Mouse (Mus musculus) testis, adult 2 months (tissue): Measurements from ENCODE around the gene Tbx19. TPM values are rescaled to one million over a fixed set of nuclear protein-coding genes. Genes with fewer than 3 reads are reported as not detected.

ENCODE experiments used
- H3K27ac ChIP-seq: fragments of 200-500 bp; 2 replicates; pipeline ENCODE4 v1.5.1; 2012; ENCODE audit warnings: low read depth, low read length; ENCODE audit not compliant: control insufficient read depth, insufficient read depth
- H3K27me3 ChIP-seq: fragments of 200-500 bp; 2 replicates; pipeline ENCODE4 v1.6.1; 2012; ENCODE audit warnings: mild to moderate bottlenecking, low read length, moderate library complexity; ENCODE audit not compliant: control insufficient read depth, insufficient read depth
- H3K36me3 ChIP-seq: fragments of 200-500 bp; 2 replicates; pipeline ENCODE4 v1.6.1; 2012; ENCODE audit warnings: mild to moderate bottlenecking, low read length; ENCODE audit not compliant: control insufficient read depth, insufficient read depth
- H3K4me1 ChIP-seq: fragments of 200-500 bp; 2 replicates; pipeline ENCODE4 v1.6.1; 2012; ENCODE audit warnings: low read length; ENCODE audit not compliant: control insufficient read depth, insufficient read depth
- H3K4me3 ChIP-seq: fragments of 200-500 bp; 2 replicates; pipeline ENCODE4 v1.5.1; 2012; ENCODE audit warnings: low read depth, mild to moderate bottlenecking, low read length, moderate library complexity, mixed read lengths; ENCODE audit not compliant: control insufficient read depth
- CTCF ChIP-seq: fragments of 200-500 bp; IDR thresholded peaks from 2 replicates; pipeline ENCODE4 v1.5.1; 2012; ENCODE audit warnings: low read depth, mild to moderate bottlenecking, inconsistent platforms, low read length, moderate library complexity; ENCODE audit not compliant: control insufficient read depth, insufficient read depth, insufficient replicate concordance
- POLR2A ChIP-seq: fragments of 200-500 bp; IDR thresholded peaks from 2 replicates; pipeline ENCODE4 v1.6.1; 2012; ENCODE audit warnings: low read depth, mild to moderate bottlenecking, inconsistent platforms, low read length, moderate library complexity; ENCODE audit not compliant: control insufficient read depth
- polyA plus RNA-seq: library from polyadenylated mRNA; depleted of rRNA; stranded (reverse); fragments of >200 nt; gene quantifications from 2 replicates; pipeline ENCODE4 v1.2.3, GENCODE M21; 2012

The Tbx19 gene
- polyA plus RNA-seq, 1 experiment = 21.1 TPM

DNA sequence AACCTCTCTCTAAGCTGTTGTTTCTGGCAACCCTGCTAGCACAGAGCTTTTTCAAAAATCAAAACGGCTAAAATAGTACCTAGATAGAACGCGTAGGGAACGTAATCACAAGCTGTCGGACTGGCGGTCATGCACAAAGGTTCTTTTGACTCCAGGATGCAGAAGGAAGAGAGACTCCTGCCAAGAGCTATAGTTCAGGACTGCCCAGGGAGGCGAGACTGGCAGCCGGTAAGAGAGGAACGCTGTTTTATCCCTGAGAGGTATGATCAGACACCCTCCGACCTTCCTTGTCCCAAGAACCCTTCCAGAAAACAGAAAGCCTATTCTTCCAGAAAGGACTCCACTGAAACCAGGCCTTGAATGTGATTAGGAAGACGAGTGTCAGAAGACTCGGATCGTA is 31.0 kb upstream of the Tbx19 start:
- TF ChIP-seq POLR2A (no peak), CTCF (no peak)
- H3K4me1 ChIP-seq = peaks cover 7% of the 10 kb centered on the region
- no peak overlapping the region for H3K4me3 ChIP-seq
- no peaks in the 10 kb centered on the region for H3K27me3 ChIP-seq
- no peaks in the 10 kb centered on the region for H3K36me3 ChIP-seq
- H3K27ac ChIP-seq = no peak overlapping the region

DNA sequence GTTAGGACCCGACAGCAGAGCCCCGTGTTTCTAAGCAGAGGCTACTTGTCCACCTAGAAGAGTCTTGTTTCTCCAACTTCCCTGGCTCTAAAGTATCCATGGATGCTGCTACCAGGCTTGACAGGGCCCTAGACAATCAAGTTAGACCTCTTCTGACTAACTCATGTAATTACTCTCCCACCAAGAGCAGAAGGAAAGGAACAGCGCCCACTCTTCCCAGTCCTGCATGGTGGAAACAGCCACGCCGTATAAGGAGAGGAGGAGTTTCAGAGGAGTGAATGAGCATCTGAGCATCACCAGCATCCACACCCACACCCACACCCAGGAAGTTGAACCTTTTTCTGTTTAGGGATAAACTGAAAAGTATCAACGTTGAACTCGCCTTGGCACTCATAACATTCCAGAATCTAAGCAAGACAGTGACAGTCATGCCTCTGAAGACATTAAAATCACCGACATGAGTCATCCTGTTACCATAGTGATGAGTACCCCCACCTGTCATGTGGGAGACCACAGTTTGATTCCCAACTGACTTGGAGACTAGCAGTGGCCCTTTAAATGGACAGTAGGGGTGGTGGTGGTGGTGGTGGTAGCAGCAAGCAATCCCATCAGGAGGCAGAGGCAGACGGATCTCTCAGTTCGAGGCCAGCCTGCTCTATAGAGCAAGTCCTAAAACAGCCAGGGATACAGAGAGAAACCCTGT is 30.1 kb upstream of the Tbx19 start:
- Histone ChIP-seq H3K36me3 (no peaks in the 10 kb centered on the region), H3K27me3 (no peaks in the 10 kb centered on the region), H3K4me3 (no peak overlapping the region), H3K27ac (no peak overlapping the region), H3K4me1 (peaks cover 7% of the 10 kb centered on the region)
- TF ChIP-seq CTCF = no peak
- no peak for TF ChIP-seq POLR2A

DNA sequence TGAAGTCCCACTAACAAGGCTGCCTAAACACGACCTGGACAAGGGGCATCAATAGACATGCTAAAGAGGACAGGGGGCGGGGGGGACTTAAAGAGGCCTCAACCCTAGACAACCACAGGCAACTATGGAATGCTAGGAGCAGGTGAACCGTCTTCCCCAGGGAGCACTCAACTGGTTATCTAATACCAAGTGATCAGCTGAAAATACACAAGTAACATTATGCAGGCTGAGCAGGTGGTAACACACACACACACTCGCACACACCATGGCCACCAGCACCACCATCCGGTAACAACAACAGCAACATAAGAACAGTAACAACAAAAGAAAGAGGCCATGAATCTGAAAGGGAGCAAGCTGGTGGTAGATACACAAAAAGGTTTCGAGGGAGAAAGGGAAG is 29.5 kb upstream of the Tbx19 start:
- Histone ChIP-seq H3K27me3 (no peaks in the 10 kb centered on the region), H3K36me3 (no peaks in the 10 kb centered on the region), H3K27ac (no peak overlapping the region), H3K4me3 (no peak overlapping the region), H3K4me1 (peaks cover 7% of the 10 kb centered on the region)
- TF ChIP-seq POLR2A (no peak), CTCF (no peak)

DNA sequence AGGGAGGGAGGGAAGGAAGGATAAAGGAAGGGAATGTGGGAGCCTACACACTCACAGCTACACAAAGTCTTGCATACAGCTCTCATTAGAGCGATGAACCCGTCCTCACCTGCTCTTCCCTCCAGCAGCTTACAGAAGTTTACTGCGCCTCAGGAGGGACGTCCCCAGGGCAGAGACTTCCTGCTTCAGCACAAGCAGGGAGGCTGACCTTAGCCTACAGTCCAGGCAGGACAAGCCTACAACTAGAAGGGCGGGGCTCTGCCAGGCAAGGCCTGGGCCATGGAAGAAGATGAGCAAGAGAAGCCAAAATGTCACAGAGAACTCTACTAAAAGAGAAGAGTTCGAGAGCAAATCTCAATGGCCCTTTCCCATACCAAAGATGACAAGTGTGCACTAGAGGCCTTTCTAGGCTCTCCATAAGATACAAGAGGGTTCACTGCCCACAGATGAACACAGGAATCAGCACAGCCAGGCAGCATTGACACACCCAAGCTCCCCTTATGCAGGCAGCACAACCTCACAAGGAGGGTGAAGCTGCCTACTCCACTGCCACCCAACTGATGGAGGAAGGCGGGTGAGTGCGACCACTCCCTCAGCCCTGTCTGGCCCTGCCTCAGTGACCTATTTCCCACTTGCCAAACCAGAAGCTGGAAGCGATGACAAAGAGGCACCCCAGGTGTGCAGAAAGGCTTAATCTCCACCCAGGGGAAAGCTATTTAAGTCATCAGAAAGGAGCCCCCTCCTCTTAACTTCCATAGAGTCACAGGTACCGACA is 28.4 kb upstream of the Tbx19 start:
- Histone ChIP-seq H3K4me1 (peaks cover 4% of the 10 kb centered on the region), H3K27me3 (no peaks in the 10 kb centered on the region), H3K27ac (no peak overlapping the region), H3K36me3 (no peaks in the 10 kb centered on the region), H3K4me3 (peak overlapping the region; percentile 11)
- TF ChIP-seq POLR2A = no peak; the same call in 1 of the 2 replicates
- no peak for TF ChIP-seq CTCF

DNA sequence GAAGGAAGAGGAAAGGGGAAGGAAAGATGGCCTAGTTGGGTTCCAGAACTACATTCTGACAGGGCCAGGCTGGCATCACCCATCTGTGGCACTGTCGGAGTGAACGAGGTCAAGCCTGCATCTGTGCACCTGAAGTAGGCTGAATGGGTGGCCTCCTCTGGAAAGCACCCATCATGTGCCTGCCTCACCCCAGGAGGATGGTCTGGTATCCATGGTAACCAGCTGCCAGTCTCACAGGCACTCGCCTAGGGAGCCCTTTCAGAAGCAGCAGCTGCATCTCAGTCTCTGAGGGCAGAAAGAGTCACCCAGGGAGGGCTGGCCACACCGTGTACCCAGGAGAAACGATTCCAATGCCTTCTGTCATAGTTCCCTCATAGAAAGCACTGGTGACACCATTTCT is 26.8 kb upstream of the Tbx19 start:
- H3K27me3 ChIP-seq = no peaks in the 10 kb centered on the region
- H3K4me3 ChIP-seq = no peak overlapping the region
- TF ChIP-seq POLR2A = 0 out of 2 replicates have a peak, but pooled peaks have one; percentile 23
- no peak for TF ChIP-seq CTCF
- no peaks in the 10 kb centered on the region for H3K36me3 ChIP-seq
- no peak overlapping the region for H3K27ac ChIP-seq
- H3K4me1 ChIP-seq = no peaks in the 10 kb centered on the region; the same call in 1 of the 2 replicates

DNA sequence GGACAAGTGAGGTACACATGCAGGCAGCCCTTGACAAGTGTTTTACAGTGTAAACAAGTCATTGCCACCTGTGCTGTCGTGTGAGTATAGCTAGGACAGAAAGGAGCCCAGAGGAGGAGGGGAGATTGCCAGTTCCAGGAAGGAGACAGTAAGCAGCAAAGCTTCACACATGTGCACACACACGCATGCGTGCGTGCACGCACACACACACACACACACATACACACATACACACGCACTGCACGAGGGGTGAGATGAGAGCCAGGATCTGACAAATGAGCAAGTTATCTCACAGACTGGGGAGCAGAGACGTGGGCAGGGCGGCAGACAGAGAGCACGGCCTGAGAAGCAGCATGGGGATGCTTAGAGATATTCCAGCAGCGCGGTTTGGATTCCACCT is 25.9 kb upstream of the Tbx19 start:
- Histone ChIP-seq H3K4me3 (no peak overlapping the region), H3K36me3 (no peaks in the 10 kb centered on the region), H3K27ac (no peak overlapping the region), H3K27me3 (no peaks in the 10 kb centered on the region), H3K4me1 (no peaks in the 10 kb centered on the region; the same call in 1 of the 2 replicates)
- no peak for TF ChIP-seq CTCF
- TF ChIP-seq POLR2A = no peak

DNA sequence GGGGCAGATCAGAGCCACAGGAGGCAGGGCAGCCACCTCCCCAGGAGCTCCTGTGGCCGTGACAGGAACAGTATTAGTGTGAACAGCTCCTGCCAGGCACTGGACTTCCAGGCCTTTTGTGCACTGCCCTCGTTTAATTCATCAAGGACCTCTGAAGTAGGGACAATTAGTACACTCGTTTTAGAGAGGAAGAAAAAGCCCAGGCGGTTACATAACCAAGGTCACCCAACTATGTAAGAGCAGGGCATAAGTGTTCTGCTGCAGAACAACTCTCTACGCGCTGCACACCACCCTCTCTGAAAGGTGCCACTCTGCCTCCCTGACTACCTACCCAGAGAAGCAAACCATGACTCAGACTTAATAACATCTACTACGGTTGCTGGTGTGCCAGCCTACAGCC is 24.5 kb upstream of the Tbx19 start:
- Histone ChIP-seq H3K27me3 (no peaks in the 10 kb centered on the region), H3K4me1 (no peaks in the 10 kb centered on the region; the same call in 1 of the 2 replicates), H3K27ac (no peak overlapping the region), H3K4me3 (no peak overlapping the region), H3K36me3 (no peaks in the 10 kb centered on the region)
- TF ChIP-seq CTCF (no peak), POLR2A (no peak)
